Mouse (Mus musculus) left cerebral cortex, postnatal 25 days (tissue): ENCODE data around the gene Arpin. TPM values are rescaled to one million over a fixed set of nuclear protein-coding genes. Genes with fewer than 3 reads are reported as not detected.

Experiments used
- DNase-seq, 2 experiments: peaks; one replicate each; pipeline ENCODE4 v3.0.0; 2022; ENCODE audit warnings: low spot score in 2 of 2, mixed read lengths in 1 of 2
- intact Hi-C: fragments of 180-260 bp; cut with DNase I; formaldehyde crosslinking; loops from one replicate; pipeline ENCODE4 v1.15.1; 2025
- total RNA-seq, 2 experiments: library from RNA; stranded (reverse); gene quantifications; 2 replicates each; pipeline ENCODE4 v1.2.3; 2021

Arpin gene
- total RNA-seq: 10 to 100 TPM; 10.4 to 11.0 TPM

DNA sequence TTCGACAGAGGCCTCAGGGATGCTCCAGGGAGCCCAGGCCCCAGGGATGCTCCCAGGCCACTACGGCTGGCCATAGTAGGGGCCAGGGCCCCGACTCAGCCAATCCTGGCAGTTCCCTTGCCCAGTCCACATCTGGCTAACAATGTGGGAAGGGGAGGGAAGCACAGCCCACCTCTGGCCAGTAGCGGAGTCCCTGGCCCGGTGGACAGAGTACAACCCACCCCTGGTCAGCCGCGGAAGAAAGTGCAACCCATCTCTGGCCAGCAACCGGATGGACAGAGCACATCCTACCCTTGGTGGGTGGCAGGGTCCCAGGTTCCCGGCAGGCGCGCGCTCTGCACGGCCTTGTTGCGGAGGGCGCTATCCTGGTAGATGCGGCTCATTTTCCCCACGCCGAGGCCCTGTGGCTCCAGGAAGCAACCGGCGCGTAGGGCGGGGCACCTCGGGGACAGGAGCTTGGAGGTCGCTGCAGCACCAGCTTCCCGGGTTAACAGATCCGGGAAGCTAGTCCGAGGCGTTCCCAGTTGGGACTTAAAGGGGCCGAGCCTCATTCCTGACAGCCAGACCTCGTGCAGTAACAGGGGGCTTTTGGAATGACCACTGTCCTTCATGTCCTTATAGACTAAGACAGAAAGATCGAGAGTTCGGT is at the start of gene Arpin:
Gene Arpin, minus strand, starts transcription at position 498 of the 649 bp plus-strand sequence.
- DNase-seq: peak; percentile 41 to 58
- intact Hi-C loops: loop anchor here (5.0 to 10.0 kb wide), 2 partner anchors 92 to 150 kb away; no protein-coding TSS in a partner anchor

DNA sequence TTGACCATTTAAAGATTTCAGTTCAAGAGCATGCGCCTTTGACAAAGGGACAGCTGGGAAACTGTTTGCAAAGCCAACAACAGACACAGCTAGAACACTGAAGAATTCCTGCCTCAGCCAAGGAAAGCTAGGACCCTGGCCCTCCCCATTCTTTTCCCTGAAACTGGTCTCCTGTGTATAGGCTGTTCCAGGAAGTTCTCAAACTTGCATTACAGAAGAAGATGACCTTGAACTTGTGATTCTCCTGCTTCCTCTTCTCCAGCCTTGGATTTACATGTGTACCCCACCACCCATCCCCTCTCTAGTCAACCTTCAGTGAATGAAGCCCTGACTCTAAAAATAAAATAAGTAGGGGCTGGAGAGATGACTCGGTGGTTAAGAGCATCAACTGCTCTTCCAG is 40.2 kb upstream of the Arpin start:
- intact Hi-C loops: loop anchor here (10.0 kb wide), 1 partner anchor 141 kb away; no protein-coding TSS in a partner anchor
- no peak for DNase-seq

DNA sequence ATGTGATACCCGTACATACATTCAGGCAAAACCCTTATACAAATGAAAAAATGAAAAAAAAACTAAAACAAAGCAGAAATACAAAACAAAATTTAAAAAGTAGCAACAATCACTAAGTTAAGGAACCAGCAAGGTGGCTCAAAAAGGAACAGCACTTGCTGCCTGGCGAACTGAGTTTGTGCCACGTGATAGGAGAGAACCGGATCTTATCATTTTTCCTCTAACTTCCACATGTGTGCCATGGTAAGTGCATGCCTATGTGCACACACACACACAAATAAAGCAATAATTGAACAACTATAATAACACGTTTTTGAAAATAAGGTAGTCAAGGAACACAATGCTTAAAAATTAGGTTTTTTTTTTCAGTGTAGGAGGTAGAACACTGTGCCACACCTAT is 37.0 kb upstream of the Arpin start:
- intact Hi-C loops: loop anchor here (10.0 kb wide), 1 partner anchor 137 kb away; no protein-coding TSS in a partner anchor

DNA sequence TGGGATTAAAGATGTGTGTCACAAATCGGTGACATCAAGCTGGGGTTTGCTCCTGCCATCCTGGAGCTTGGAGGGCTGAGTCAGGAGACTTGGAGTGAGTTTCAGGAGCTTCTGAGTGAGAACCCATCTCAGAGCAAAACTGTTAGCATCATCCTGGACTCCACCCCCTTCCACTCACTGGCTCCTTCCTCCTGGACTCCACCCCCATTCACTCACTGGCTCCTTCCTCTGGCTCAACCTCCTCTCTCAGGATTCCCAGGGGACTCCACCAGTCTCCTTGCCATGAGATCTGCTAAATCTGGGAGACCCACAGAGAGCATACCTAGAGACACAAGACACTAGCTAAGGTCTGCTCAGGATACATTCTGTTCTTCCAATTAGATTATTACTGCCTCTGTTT is 35.2 kb upstream of the Arpin start:
- intact Hi-C loops: loop anchor here (10.0 kb wide), 1 partner anchor 136 kb away; no protein-coding TSS in a partner anchor
- DNase-seq: no peak

More for the DNA sequence above, 37.0 kb upstream of the Arpin start:
- no peak for DNase-seq

DNA sequence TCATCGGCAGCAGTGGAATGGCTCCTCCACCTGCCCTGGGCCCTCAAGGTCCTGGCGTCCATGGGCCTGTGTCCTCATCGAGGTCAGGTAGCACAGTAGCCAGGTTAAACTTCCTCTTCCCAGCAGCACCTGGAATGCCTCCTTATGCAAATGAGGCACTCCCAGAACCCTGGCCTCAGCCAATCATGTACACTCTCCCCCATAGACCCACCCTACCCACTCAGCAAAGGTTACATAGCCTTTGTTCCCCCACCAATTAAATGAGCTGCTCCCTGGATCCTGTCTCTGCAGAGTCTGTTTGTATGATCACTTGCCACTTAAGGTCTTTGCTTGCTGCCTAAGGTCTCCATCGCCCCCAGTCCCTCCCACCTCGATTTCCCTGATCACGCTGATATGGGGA is 33.2 kb upstream of the Arpin start:
- intact Hi-C loops: no loop called here
- no peak for DNase-seq

DNA sequence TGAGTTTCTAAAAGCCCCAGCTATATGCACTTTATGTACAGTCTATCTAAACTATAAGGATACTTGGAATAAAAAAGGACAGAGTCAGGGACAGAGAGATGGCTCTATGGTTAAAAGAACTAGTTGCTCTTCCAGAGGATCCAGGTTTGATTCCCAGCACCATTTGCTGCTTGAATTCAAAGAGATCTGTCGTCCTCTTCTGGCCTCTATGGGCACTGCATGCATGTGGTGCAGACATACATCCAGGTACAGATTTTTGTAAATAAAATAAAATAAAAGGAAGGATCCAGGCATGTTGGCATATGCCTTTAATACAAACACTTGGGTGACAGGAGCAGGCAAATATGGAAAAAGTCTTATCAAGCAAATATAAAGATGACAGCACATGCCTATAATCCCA is 26.4 kb upstream of the Arpin start:
- DNase-seq: no peak

DNA sequence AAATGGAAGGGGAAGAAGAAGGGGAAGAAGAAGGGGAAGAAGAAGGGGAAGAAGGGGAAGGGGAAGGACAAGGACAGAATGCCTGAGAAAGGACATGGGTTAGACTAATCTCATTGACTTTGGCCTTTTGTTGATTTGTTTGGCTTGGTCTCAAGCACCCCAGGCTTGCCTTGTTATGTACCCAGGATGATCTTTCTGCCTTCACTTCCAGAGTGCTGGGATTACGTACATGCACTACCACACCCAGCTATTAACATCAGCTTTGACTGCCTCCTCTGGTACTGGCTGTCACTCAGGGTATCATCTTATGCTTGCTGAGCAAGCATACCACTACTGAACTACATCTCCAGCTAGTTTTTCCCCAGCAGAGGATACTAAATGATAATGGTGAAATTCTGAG is 21.0 kb upstream of the Arpin start:
- intact Hi-C loops: no loop called here
- DNase-seq: no peak

More for the DNA sequence above, 26.4 kb upstream of the Arpin start:
- intact Hi-C loops: no loop called here

GRCm38 (mm10) chr7:79954890-79955289 is 19.7 kb upstream of the Arpin start:
- intact Hi-C loops: no loop called here
- no peak for DNase-seq

DNA sequence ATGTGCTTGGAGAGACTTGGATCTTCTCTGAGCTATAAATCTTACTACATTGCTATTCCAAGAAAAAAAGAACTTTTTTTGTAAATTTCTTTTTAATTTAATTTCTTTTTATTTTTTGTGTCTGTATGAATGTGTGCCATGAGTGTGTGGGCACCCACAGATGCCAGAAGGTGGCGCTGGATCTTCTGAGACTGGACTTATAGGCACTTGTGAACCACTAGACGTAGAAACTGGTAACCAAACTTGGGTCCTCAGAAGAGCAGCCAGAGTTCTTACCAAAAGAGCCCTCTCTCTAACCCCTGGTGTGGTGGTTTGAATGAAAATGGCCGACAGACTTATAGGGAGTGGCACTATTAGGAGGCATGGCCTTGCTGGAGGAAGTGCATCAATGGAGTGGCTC is 15.9 kb upstream of the Arpin start:
- DNase-seq: no peak
- intact Hi-C loops: no loop called here

DNA sequence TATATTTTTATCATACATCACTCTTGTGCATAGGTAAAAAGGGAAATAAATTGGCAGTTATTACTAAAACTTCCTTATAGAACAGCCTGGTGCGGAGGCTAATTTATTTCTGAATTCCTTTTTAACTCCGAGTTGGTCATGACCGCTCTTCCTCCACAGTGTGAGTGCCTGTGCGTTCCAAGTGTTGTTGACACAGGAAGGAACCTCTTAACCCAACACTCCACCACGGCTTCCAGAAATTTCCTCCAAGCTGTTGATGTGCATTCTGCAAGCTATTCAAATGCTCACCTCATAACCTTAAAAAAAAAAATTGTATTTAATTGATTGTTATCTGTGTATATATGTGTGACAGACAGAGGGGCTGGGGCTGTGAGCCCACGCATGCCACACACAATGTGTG is 15.1 kb upstream of the Arpin start:
- no peak for DNase-seq
- intact Hi-C loops: no loop called here

DNA sequence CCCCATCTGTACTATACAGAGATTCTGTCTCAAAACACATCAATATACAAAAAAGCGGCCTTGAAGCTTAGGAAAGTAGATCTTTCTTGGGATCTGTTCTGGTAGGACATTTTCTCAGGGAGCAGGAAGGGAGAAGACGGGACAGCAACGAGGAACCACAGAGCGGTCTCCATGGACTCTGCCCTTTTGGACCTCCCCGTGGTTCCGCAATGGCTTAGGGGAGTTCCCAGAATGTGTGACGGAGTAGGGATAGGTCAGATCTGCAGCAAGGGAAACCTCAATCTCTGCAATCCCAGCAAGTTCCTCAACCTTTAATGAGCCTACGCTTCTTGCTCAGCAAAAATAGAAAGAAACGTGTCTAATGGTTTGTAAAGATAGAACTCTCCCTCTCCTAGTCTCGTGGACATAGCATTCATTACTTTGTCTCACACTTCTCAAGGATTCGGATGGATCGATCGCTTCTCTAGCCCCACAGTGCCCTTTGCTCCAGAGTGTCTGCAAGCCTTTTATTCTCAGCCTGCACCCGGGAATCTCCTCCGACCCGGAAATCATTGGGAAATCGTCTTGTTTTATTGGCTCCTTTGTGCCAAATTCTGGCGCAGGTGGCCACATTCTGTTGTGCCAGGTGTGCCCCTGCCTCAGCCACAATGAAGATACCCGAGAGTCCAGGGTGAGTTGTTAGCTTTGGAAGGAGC is 499 bp upstream of the Arpin start:
- peak; percentile 9 to 19 for DNase-seq
- intact Hi-C loops: loop anchor here (5.0 to 10.0 kb wide), 2 partner anchors 92 to 149 kb away; no protein-coding TSS in a partner anchor

GRCm38 (mm10) chr7:79934461-79934860 is 698 bp downstream of the Arpin start:
- intact Hi-C loops: loop anchor here (10.0 kb wide), 1 partner anchor 150 kb away; no protein-coding TSS in a partner anchor
- peak in 1 of 2 experiments; percentile 29 for DNase-seq

DNA sequence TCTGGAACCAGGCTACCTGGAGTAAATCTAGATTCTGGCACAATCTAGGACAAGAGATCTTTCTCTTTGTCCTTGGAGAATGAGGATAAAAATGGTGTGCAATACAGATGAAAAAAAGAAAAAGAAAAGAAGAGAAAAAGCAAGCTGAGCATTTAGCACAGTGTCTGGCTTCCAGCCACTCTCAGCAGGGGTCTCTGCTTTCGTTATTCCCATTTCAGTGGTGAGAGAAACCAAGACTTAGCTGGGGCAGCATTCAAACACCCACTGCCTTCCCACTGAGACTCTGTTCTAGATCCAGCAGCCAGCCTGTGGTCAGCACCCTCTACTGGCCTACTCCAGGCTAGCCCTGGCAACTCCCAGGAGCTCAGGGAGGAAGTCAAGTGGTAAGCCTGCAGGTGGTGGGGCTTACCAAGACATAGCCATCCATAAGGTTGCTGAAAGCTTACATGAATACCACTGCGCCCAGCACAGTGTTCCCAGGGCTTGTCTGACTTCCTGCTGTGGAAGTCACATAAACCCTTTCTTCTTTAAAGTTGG is 6.6 kb downstream of the Arpin start:
- DNase-seq: no peak
- intact Hi-C loops: no loop called here

DNA sequence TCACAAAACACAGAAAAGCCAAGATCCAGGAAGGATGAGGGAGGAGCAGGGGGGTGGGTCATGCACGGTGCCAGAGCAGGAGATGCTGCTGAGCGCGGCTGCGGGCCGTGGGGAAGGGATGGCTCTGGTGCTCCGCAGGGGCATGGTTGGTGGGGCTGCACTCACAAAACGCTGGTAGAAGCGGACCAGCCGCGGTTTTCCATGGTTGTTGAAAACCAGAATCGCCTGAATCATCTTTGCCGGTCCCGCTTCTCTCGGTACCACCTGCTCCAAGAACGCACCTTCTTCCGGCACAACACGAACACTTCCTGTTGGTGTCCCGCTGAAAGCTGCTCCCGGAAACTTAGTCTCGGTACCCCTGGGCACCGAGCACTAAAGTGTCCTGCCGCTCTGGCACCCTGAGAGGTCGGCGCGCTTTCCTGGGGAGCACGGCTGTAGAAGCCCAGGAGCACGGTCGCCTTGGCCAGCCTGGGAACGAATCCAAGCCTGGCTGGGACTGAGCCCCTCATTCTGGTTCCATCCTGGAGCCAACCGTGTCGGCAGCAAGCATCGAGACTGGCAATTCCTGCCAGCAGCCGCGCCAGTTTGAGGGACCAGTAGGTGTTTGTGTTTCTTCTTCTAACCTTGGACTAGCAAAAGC is 14.7 kb downstream of the Arpin start, which contains the start of gene Ap3s2:
Gene Ap3s2, minus strand, starts transcription at position 306 of the 640 bp plus-strand sequence.
- intact Hi-C loops: loop anchor here (5.0 kb wide), 1 partner anchor 107 kb away; no protein-coding TSS in a partner anchor
- peak; percentile 90 to 95 for DNase-seq

GRCm38 (mm10) chr7:79914556-79914955 is 20.6 kb downstream of the Arpin start:
- DNase-seq: peak; percentile 17 to 25
- intact Hi-C loops: loop anchor here (1.0 kb wide), 1 partner anchor 115 kb away; no protein-coding TSS in a partner anchor

DNA sequence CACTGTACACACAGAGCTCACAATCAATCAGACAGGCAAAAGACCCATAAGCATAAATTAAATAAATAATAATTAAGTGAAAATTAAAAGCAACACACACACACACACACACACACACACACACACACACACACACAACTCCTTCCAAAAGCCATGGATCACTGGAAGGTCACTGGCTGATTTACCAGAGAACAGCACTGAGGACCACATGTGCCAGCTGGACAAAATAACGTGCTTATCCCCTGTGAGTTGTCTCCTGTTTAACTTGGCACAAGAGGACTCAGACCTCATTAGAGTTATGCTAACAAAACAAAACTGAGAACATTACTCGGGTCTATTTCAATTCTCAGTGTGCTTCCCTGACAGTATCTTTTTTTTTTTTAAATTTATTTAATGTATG is 27.8 kb downstream of the Arpin start:
- intact Hi-C loops: no loop called here
- DNase-seq: no peak

DNA sequence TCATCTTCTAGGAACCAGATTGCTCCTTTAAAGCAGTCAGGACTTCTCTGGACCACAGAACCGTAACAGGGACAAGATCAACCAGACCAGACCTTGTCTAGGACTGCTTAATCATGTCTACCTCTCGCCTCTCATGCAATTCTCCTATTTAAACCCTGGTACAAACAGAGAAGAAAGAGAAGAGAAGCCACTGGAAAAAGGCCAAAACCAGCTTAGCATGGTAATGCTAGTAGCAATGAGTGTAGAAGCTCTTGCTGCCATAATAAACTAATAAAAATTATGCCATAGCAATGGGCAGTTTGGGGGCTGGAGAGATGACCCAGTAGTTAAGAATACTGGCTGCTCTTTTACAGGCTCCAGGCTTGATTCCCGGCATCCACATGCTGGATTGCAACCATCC is 28.2 kb downstream of the Arpin start:
- intact Hi-C loops: no loop called here
- DNase-seq: no peak

DNA sequence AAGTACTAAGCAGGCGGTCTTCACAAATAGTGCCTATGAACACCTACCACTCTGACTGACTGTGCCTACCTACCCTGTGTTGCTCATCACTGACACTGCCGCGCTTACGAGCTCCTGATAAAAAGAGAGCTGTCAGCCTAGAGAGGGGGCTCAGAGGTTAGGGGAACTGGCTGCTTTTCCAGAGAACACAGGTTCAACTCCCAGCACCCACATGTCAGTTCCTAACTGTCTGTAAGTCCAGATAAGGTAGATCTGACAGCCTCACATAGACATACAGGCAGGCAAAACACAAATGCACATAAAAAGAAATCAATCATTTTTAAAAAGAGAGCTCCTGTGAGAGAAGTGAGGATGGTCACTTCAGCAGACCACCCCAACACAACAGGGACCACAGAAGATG is 30.0 kb downstream of the Arpin start:
- DNase-seq: no peak
- intact Hi-C loops: no loop called here

DNA sequence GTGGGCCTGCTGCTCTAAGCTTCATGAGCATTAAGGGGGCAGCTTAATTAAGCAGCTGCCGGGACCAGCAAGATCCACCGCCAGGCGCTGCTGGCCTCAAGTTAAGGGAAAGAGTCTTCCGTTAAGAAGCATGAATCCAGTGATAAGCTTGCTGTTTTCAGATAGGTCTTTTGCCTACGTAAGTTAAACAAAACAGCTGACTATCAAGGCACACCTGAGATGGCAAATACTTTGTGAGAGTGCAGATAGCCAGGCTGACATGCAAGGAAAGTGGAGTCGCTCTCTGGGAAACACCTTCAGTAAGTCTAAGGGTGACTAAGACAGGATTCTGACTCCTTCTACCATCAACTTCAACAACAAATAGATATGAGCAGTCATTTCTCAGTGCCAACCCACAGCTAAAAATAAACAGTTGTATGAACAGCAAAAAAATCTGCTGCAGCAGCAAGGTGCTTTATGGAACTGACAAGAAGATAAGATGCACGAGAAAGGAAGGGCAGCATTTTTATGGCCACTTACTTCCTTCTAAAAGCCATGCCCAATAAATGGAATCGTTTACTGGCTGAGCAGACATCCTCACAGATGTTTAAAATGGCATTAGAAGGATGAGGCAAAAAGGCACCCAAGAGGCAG is 31.9 kb downstream of the Arpin start:
- intact Hi-C loops: no loop called here
- DNase-seq: no peak

- intact Hi-C loops: no loop called here
- DNase-seq: no peak
Measured at GRCm38 (mm10) chr7:79900753-79901152, 34.4 kb downstream of the Arpin start.
